Mouse (Mus musculus): ENCODE measurements around the gene Nsg2.

The Nsg2 gene

DNA sequence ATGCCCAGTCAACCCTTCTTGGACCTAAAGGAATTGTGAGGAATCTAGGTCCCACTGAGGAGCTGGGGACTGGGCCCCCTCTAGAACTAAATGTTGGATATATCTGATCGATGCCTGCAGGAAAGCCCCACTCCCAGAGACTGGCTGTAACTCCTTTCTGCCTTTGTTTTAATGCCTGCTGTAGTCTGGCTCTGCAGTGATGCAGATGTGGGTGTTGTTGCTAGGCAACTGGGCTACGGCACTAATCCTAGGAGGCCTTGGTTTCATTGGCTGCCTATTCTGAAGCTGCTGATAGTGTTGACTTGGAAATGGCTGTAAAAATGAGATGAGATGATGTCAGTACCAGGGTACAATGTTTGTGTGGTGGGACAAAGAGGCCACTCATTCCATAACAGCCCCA is 87.1 kb downstream of the Nsg2 start:
- DNase-seq (ENCODE audit: low spot score), result no peak

DNA sequence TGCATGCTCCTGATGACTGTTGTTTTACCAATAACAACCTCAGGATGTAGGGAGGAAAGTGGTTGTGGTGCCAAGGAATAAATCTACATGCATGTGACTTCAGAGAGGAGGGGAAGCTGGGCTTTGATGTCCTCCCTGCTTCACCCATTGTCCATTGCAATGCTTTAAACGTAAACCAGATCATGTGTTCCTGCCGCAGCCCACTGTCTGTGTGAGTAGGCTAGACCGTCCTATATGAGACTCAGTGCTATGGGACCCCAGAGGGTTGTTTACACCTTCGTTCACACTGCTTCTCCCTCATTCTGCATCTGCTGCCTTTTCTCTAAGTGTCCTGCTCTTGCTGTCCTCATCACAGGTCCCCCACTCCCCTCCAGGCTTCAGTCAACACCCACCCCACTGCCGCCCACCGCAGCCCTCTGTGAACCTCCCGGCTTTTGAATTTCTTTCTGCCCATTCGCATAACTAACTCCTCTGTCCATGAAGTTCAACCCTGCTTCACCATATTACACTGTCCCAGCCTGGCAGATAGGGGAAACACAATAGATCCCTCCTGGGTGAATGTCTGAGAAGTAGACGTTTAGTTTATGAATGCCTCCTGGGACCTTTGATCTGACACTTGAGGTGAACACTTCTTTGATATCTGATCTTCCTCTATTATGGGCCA is 87.6 kb downstream of the Nsg2 start:
- no peak for DNase-seq (ENCODE audit: low spot score)

DNA sequence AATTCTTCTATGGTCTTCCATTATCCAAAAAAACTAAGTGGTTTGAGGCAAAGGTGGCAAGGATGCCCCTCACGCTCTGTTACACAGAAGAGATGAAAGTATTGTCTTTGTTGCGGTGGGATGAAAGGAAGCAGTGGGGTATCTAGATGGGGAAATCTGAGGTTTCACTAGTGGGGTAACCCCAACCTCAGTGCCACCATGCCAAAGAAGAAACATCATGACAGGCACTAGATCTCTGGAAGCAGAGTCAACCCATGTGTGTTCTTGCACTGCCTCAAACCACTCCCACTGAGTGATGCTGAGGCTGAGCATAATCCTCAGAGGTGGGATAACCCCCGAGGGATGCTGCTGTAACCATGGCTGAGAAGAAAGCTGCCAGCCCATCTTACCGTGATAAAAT is 95.5 kb downstream of the Nsg2 start:
- no peak for DNase-seq (ENCODE audit: low spot score)

DNA sequence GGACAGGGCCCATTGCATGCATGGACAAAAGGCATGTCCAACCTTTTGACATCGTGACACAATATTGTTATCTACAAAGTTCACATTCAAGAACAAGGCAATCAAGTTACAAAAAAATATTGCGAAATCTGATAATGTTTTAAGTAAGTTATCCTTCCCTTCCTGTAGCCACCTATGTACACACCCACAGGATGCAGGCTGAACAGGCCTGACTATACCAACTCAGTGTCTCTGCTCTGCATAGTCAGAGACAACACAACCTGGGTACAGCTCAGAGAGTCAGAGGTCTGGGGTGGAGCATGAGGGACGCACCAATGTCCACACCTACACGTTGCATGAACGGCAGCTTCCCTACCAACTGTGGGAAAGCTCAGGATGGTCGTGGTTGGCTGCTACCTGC is 96.1 kb downstream of the Nsg2 start:
- DNase-seq (ENCODE audit: low spot score), result no peak

DNA sequence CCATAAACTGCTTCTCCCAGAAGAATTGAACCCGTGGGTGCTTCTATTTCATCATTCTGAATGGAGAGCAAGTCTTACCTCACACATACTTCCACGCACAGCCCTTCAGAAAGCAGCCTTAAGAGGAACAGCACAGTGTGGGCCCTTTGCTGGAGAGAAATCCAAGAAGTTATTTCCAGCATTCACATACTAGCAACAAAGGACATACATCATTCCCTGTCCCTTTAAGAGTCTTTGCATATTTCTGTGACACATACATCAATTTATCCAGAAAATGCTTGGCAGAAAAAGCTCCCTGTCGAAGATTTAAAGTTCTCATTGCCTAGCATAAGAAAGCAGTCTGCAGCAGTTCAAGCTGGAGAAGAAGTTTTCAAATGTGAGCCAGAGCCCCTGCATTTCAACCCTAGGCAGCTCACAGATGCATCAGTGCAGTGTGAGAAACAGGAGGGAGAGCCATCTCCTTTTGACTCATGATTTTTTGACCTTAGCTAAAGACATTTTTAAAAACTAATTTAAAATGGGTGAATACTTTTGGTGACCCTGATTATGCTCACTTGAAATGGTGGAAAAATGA is 100.9 kb downstream of the Nsg2 start:
- no peak for DNase-seq (ENCODE audit: low spot score)

DNA sequence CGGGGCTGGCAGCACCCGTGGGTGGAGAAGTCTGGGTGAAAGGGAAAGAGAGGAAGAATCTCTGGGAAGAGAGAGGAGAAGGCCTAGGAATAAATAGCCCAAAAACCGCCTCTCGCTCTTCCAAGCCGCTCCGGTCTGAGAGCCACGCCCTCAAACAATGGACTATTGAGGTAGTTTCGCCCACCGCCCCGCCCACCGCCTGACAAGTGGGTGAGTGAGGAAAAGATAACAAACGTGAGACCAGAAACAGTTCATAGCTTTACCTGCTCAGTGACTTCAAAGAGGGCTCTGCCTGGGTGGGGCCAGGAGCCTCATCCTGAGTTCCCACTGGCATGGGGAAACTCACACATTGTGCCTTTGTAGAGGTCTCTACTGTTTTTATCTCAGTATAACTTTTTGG is 102.7 kb downstream of the Nsg2 start:
- no peak for DNase-seq (ENCODE audit: low spot score)

DNA sequence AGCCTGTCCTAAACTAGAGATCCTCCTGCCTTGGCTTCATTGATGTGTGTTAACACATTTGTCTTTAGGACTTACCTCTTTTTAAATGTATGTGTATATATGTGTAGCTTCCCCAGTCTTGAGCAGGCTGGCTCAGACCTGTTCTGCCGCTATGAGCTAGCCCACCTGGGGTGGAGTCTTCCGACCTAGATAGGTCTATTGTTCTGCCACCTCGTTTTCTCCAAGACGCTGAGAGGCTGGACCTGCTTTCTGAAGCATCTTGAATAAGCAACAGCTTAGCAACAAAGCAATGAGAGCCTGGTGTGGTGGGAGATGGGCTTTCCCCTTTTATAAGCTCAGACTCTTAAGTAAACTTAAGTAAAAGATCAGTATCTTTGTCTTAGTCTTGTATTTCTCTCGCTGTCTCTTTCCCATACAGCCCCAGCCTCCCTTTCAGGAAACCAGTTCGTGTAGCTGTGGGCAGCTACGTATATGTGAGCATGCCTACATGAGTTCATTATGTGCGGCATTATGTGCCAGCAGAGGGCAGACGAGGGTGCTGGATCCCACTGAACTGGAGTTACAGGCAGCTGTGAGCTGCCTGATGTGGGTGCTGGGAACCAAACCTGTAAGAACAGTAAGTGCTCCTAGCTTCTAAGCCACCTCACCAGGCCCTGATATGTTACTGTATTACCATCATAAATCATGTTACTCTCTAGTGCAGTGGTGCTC is 104.3 kb downstream of the Nsg2 start:
- no peak for DNase-seq (ENCODE audit: low spot score)

DNA sequence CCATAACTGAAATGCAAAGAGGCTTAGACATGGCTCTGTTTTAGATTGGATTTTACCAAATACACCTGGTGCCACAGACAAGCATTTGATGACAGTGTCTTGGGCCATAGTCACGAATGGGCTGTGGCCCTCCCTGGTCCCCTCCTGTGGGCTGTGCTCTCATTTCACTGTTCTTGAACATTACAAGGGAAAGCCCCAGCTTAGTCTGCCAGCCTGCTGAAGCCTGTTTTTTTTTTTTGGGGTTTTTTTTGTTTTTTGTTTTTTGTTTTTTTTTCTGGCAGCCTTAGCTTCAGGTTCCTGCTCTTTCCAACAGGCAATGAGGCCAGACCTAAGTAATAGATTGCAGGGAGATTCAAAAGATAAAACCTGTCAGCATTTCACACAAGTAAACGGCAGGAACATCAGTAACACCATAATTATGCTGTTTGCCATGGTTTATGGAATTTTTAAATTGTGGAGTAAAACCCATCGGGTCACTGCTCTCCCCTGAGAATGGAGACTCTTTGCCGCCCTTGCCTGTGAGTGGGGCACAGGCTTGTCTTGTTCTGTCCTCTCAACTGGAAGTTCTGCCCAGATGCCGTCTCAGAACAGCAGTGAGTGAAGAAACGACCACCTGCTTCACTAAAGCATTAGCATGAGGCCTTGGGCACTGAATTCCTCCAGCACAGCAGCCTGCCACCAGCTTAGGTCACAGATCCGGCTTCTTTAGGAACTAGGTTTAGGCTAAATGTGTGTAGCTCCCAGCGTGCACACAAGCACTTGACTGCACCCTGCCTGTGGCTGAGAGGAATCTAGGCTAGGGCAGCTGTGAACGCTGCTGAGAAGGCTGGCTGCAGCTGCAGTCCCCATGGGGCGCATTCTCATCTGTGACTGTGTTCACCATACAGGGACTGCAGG is 105.7 kb downstream of the Nsg2 start:
- no peak for DNase-seq (ENCODE audit: low spot score)

DNA sequence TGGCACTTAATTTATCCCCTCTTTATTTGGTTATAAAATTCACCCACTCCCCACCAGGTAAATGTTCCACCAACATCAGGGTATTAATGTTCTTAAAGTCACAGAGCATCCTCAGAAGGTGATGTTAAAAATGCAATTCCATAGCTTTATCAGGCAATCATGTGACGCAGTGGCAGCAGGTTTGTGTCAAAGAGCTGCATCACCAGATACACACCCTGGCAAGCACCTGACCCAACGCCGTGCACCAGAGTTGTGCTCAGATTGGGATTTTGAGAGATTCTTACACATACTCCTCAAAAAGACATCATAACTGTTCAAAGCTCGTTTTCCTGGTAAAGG is 106.4 kb downstream of the Nsg2 start:
- DNase-seq (ENCODE audit: low spot score), result no peak

DNA sequence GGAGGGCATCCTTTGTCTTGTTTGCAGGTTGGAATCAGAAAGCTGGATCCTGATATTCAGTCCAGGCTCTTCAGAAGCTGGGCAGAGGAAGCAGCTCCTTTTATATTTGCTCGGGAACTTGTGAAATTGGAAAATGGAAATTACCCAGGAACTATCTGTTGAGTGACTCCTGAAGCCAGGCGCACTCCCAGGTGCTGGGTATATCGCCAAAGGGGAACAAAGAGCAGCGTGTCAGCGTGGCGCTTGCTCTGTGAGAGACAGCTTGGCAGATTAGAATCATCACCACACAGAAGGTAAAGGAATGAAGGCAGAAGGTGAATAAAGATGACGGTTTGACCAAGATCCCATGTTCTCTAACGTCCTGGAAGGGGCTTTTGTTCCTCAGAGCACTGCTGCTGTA is 108.2 kb downstream of the Nsg2 start:
- no peak for DNase-seq (ENCODE audit: low spot score)

Measured in urinary bladder, postnatal 10 days (tissue).